ENCODE assay signal across 34 mouse cellular contexts in the genomic region with DNA sequence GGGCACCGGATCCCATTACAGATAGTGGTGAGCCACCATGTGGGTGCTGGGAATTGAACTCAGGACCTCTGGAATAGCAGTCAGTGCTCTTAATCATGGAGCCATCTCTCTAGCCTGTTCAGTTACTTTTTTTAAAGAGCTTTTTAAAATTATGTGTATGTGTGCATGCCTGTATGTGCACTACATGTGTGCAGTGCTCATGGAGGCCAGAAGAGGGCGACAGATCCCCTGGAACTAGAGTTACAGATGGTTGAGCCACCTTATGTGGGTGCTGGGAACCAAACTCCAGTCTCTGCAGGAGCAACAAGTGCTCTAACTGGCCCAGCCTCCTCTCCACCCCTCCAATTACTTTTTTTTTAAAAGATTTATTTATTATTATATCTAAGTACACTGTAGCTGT. TPM values are rescaled to one million over a fixed set of nuclear protein-coding genes. Genes with fewer than 3 reads are reported as not detected.
A peak's percentile ranks its signal among the peaks of the same experiment; 100 is the strongest.
DNase-seq lines count a peak whose midpoint lies in the region; ATAC-seq and TF ChIP-seq lines count a peak whose summit lies in the region.
"Had no signal": no experiment of that assay in that cellular context is flagged by ENCODE, and none has a peak within 500 bp of the region (broad histone marks: within the 10 kb centered on the region; RNA-seq: fewer than 3 reads in every experiment).

No protein-coding gene starts in this region.

- H3K9ac ChIP-seq in hindbrain, postnatal 0 days (replicated peaks; ENCODE audit: low read length) = no peak overlapping the region
- H3K9ac ChIP-seq in hindbrain, embryonic 11.5 days (ENCODE audit: low read depth, low read length) = no peak overlapping the region
- no peak overlapping the region for H3K9ac ChIP-seq in liver, postnatal 0 days (replicated peaks)
- no peak overlapping the region for H3K9ac ChIP-seq in liver, embryonic 12.5 days
- no peak overlapping the region for H3K9ac ChIP-seq in MEL (ENCODE audit: control insufficient read depth, low read depth, low read length, poor library complexity, severe bottlenecking)
- H3K9ac ChIP-seq in stomach, postnatal 0 days (ENCODE audit: low read length) = no peak overlapping the region
- H3K9ac ChIP-seq: embryonic facial prominence, embryonic 13.5 days; heart, embryonic 13.5 days; intestine, embryonic 15.5 days; limb, embryonic 15.5 days; midbrain, embryonic 12.5 days; stomach, embryonic 15.5 days had no signal

- H3K4me1 ChIP-seq in hindbrain, postnatal 0 days (ENCODE audit: insufficient read depth, low read length) = no peaks in the 10 kb centered on the region
- H3K4me1 ChIP-seq in hindbrain, embryonic 11.5 days (replicated peaks; ENCODE audit: control insufficient read depth, insufficient read depth, low read length) = no peaks in the 10 kb centered on the region
- H3K4me1 ChIP-seq in liver, postnatal 0 days (ENCODE audit: insufficient read depth) = no peaks in the 10 kb centered on the region
- H3K4me1 ChIP-seq in liver, embryonic 12.5 days = no peaks in the 10 kb centered on the region
- no peaks in the 10 kb centered on the region for H3K4me1 ChIP-seq in MEL (ENCODE audit: control insufficient read depth in 1 of 2, insufficient read depth in 2 of 2, low read length in 2 of 2)
- no peaks in the 10 kb centered on the region for H3K4me1 ChIP-seq in stomach, postnatal 0 days (replicated peaks; ENCODE audit: control insufficient read depth, insufficient read depth)
- H3K4me1 ChIP-seq: embryonic facial prominence, embryonic 13.5 days; heart, embryonic 13.5 days; intestine, embryonic 15.5 days; limb, embryonic 15.5 days; midbrain, embryonic 12.5 days; stomach, embryonic 15.5 days had no signal

- H3K9me3 ChIP-seq in hindbrain, postnatal 0 days (ENCODE audit: low read length) = no peaks in the 10 kb centered on the region
- H3K9me3 ChIP-seq in hindbrain, embryonic 11.5 days (ENCODE audit: control insufficient read depth, low read length) = no peaks in the 10 kb centered on the region
- peaks cover 2% of the 10 kb centered on the region for H3K9me3 ChIP-seq in liver, postnatal 0 days (ENCODE audit: low read length)
- H3K9me3 ChIP-seq in liver, embryonic 12.5 days (replicated peaks) = peaks cover 3% of the 10 kb centered on the region
- H3K9me3 ChIP-seq in MEL (replicated peaks; ENCODE audit: insufficient read depth, low read length) = no peaks in the 10 kb centered on the region
- no peaks in the 10 kb centered on the region for H3K9me3 ChIP-seq in stomach, postnatal 0 days (ENCODE audit: control insufficient read depth, low read length)
- H3K9me3 ChIP-seq: intestine, embryonic 15.5 days; limb, embryonic 10.5 days; limb, embryonic 15.5 days; midbrain, embryonic 12.5 days; stomach, embryonic 15.5 days had no signal

- DNase-seq in hindbrain, postnatal 0 days (ENCODE audit: low spot score) = no peak
- no peak for DNase-seq in hindbrain, embryonic 11.5 days (ENCODE audit: low spot score)
- DNase-seq in liver, postnatal 0 days = no peak
- no peak for DNase-seq in MEL (ENCODE audit: low read depth, low spot score)
- DNase-seq in stomach, postnatal 0 days (ENCODE audit: low spot score) = no peak
- DNase-seq in left cerebral cortex, adult 11 months (ENCODE audit: low spot score) = no peak
- DNase-seq: adrenal gland, postnatal 14 days; cerebellum, adult 11 months; cerebellum, adult 9-10 months; heart, postnatal 10 days; kidney, adult 9 months; kidney, postnatal 14 days; layer of hippocampus, postnatal 36 days; lung, postnatal 4 days; right cerebral cortex, postnatal 25 days; thymus, postnatal 4 days had no signal

- no peak overlapping the region for H3K27ac ChIP-seq in hindbrain, postnatal 0 days
- H3K27ac ChIP-seq in hindbrain, embryonic 11.5 days (ENCODE audit: low read depth, low read length) = no peak overlapping the region
- no peak overlapping the region for H3K27ac ChIP-seq in liver, postnatal 0 days (ENCODE audit: low read depth)
- no peak overlapping the region for H3K27ac ChIP-seq in liver, embryonic 12.5 days
- H3K27ac ChIP-seq in MEL (ENCODE audit: control insufficient read depth, low read depth, low read length) = no peak overlapping the region
- H3K27ac ChIP-seq in stomach, postnatal 0 days (replicated peaks) = no peak overlapping the region
- H3K27ac ChIP-seq: embryonic facial prominence, embryonic 13.5 days; heart, embryonic 13.5 days; hindbrain, embryonic 10.5 days; intestine, embryonic 15.5 days; limb, embryonic 10.5 days; limb, embryonic 15.5 days; midbrain, embryonic 12.5 days; stomach, embryonic 15.5 days had no signal

- WGBS in hindbrain, postnatal 0 days = 55% methylated on average over 2 of the region's 2 CpGs
- 66% methylated on average over 2 of the region's 2 CpGs for WGBS in hindbrain, embryonic 11.5 days
- WGBS in liver, postnatal 0 days (ENCODE audit: insufficient replicate concordance) = 51% methylated on average over 2 of the region's 2 CpGs
- WGBS in liver, embryonic 12.5 days (ENCODE audit: insufficient replicate concordance) = 61% methylated on average over 2 of the region's 2 CpGs
- WGBS in stomach, postnatal 0 days = 67% methylated on average over 2 of the region's 2 CpGs

- TF ChIP-seq RAD21 in MEL (IDR thresholded peaks at IDR 0.05; ENCODE audit: low read depth, low read length) = no peak

- no peaks in the 10 kb centered on the region for H3K79me2 ChIP-seq in MEL (ENCODE audit: control insufficient read depth, insufficient read depth, low read length, poor library complexity)

- no peak overlapping the region for H3K4me2 ChIP-seq in hindbrain, postnatal 0 days (ENCODE audit: low read depth, low read length)
- no peak overlapping the region for H3K4me2 ChIP-seq in hindbrain, embryonic 11.5 days (replicated peaks; ENCODE audit: low read depth, low read length)
- H3K4me2 ChIP-seq in liver, postnatal 0 days (ENCODE audit: low read depth, low read length) = no peak overlapping the region
- H3K4me2 ChIP-seq in liver, embryonic 12.5 days = no peak overlapping the region
- no peak overlapping the region for H3K4me2 ChIP-seq in stomach, postnatal 0 days (replicated peaks; ENCODE audit: low read depth)
- H3K4me2 ChIP-seq: embryonic facial prominence, embryonic 13.5 days; heart, embryonic 13.5 days; intestine, embryonic 15.5 days; limb, embryonic 15.5 days; midbrain, embryonic 12.5 days; stomach, embryonic 15.5 days had no signal

- H3K4me3 ChIP-seq in hindbrain, postnatal 0 days (ENCODE audit: low read length) = no peak overlapping the region
- no peak overlapping the region for H3K4me3 ChIP-seq in hindbrain, embryonic 11.5 days (ENCODE audit: low read depth, low read length)
- H3K4me3 ChIP-seq in liver, postnatal 0 days (ENCODE audit: low read depth, low read length) = no peak overlapping the region
- H3K4me3 ChIP-seq in liver, embryonic 12.5 days = no peak overlapping the region
- no peak overlapping the region for H3K4me3 ChIP-seq in MEL (ENCODE audit: control insufficient read depth in 1 of 2, insufficient read depth in 1 of 2, low read depth in 2 of 2, low read length in 2 of 2)
- H3K4me3 ChIP-seq in stomach, postnatal 0 days (ENCODE audit: low read depth, low read length) = no peak overlapping the region
- H3K4me3 ChIP-seq: embryonic facial prominence, embryonic 13.5 days; erythroblast, embryonic 14.5 days; heart, embryonic 13.5 days; hindbrain, embryonic 10.5 days; intestine, embryonic 15.5 days; limb, embryonic 10.5 days; limb, embryonic 15.5 days; megakaryocyte, embryonic 14.5 days; midbrain, embryonic 12.5 days; stomach, embryonic 15.5 days had no signal

- no peaks in the 10 kb centered on the region for H3K36me3 ChIP-seq in hindbrain, postnatal 0 days (ENCODE audit: insufficient read depth, low read length)
- H3K36me3 ChIP-seq in hindbrain, embryonic 11.5 days (ENCODE audit: control insufficient read depth, insufficient read depth, low read length) = no peaks in the 10 kb centered on the region
- no peaks in the 10 kb centered on the region for H3K36me3 ChIP-seq in liver, postnatal 0 days (replicated peaks; ENCODE audit: insufficient read depth, low read length)
- no peaks in the 10 kb centered on the region for H3K36me3 ChIP-seq in liver, embryonic 12.5 days
- H3K36me3 ChIP-seq in MEL (ENCODE audit: control insufficient read depth in 1 of 2, insufficient read depth in 2 of 2, low read length in 2 of 2) = no peaks in the 10 kb centered on the region
- no peaks in the 10 kb centered on the region for H3K36me3 ChIP-seq in stomach, postnatal 0 days (ENCODE audit: control insufficient read depth, insufficient read depth, low read length)
- H3K36me3 ChIP-seq: embryonic facial prominence, embryonic 13.5 days; heart, embryonic 13.5 days; hindbrain, embryonic 10.5 days; intestine, embryonic 15.5 days; limb, embryonic 10.5 days; limb, embryonic 15.5 days; midbrain, embryonic 12.5 days; stomach, embryonic 15.5 days had no signal

- H3K27me3 ChIP-seq in hindbrain, postnatal 0 days (ENCODE audit: insufficient read depth, low read length) = no peaks in the 10 kb centered on the region
- no peaks in the 10 kb centered on the region for H3K27me3 ChIP-seq in hindbrain, embryonic 11.5 days (ENCODE audit: control insufficient read depth, insufficient read depth, low read length)
- H3K27me3 ChIP-seq in liver, postnatal 0 days (ENCODE audit: insufficient read depth, low read length) = no peaks in the 10 kb centered on the region
- no peaks in the 10 kb centered on the region for H3K27me3 ChIP-seq in liver, embryonic 12.5 days (replicated peaks)
- H3K27me3 ChIP-seq in MEL (ENCODE audit: control insufficient read depth in 1 of 2, insufficient read depth in 2 of 2, low read length in 2 of 2) = no peaks in the 10 kb centered on the region
- H3K27me3 ChIP-seq in stomach, postnatal 0 days (ENCODE audit: control insufficient read depth, insufficient read depth, low read length) = no peaks in the 10 kb centered on the region
- H3K27me3 ChIP-seq: embryonic facial prominence, embryonic 13.5 days; heart, embryonic 13.5 days; intestine, embryonic 15.5 days; limb, embryonic 15.5 days; midbrain, embryonic 12.5 days; stomach, embryonic 15.5 days had no signal

- peak; percentile 19 for TF ChIP-seq CTCF in hindbrain, postnatal 0 days (IDR thresholded peaks at IDR 0.05; ENCODE audit: low read depth)
- TF ChIP-seq CTCF in liver, postnatal 0 days (IDR thresholded peaks at IDR 0.05; ENCODE audit: low read depth) = peak; percentile 20; the same call in 1 of the 2 replicates
- TF ChIP-seq CTCF in MEL (IDR thresholded peaks at IDR 0.05 in 2 of 3, conservative IDR thresholded peaks at IDR 0.05 in 1 of 3; ENCODE audit: control insufficient read depth in 1 of 3, insufficient read depth in 1 of 3, low read depth in 2 of 3, low read length in 3 of 3, poor library complexity in 1 of 3, severe bottlenecking in 1 of 3) = peak; percentile 22 to 27 (median 27); a peak in 5 of 6 replicates
- TF ChIP-seq CTCF in stomach, postnatal 0 days (IDR thresholded peaks at IDR 0.05; ENCODE audit: low read depth) = peak; percentile 9; the same call in 1 of the 2 replicates

- TF ChIP-seq EP300 in liver, postnatal 0 days (IDR thresholded peaks at IDR 0.05; ENCODE audit: low read depth) = no peak
- no peak for TF ChIP-seq EP300 in MEL (IDR thresholded peaks at IDR 0.05; ENCODE audit: low read depth in 1 of 2, low read length in 2 of 2)
- no peak for TF ChIP-seq EP300 in stomach, postnatal 0 days (optimal IDR thresholded peaks at IDR 0.05)

- no peak for ATAC-seq in hindbrain, postnatal 0 days
- no peak for ATAC-seq in hindbrain, embryonic 11.5 days (ENCODE audit: low FRiP score)
- ATAC-seq in liver, postnatal 0 days = no peak
- no peak for ATAC-seq in liver, embryonic 12.5 days
- no peak for ATAC-seq in stomach, postnatal 0 days (ENCODE audit: low FRiP score, low TSS enrichment)
- ATAC-seq: forebrain, embryonic 16.5 days; hindbrain, embryonic 16.5 days; intestine, embryonic 15.5 days had no signal

- TF ChIP-seq POLR2A in MEL (IDR thresholded peaks at IDR 0.05; ENCODE audit: control insufficient read depth in 1 of 2, insufficient read depth in 1 of 2, low read depth in 1 of 2, low read length in 2 of 2, poor library complexity in 1 of 2) = no peak

RNA-seq across cellular contexts. Expression of a gene that starts 8.5 kb away (rescaled TPM):
- total RNA-seq in hindbrain, postnatal 0 days (2014; rRNA removed) = 0.29 and 4.2 TPM in 2 replicates
- polyA plus RNA-seq in hindbrain, postnatal 0 days (2015; fragmentation: Nextera tagmentation; extraction: Ambion mirVana) = 2.9 and 3.5 TPM in 2 replicates
- polyA plus RNA-seq in hindbrain, embryonic 11.5 days (2014; fragmentation: Nextera tagmentation; extraction: Ambion mirVana) = 0.61 and 0.85 TPM in 2 replicates
- polyA plus RNA-seq in liver, postnatal 0 days (2015; fragmentation: Nextera tagmentation; extraction: Ambion mirVana) = not detected in 2 replicates
- polyA plus RNA-seq in liver, embryonic 12.5 days (2016; fragmentation: Nextera tagmentation; extraction: Ambion mirVana) = 0.24 and 0.26 TPM in 2 replicates
- 1.4 and 1.5 TPM in 2 replicates for total RNA-seq in MEL (2012; rRNA removed)
- 100 to 1,000 TPM in 1 of 2 experiments, 1 to 10 TPM in 1; 2.5 to 149 TPM for polyA plus RNA-seq in MEL (2012; ENCODE audit: insufficient read depth in 1 of 2, insufficient read length in 2 of 2, low read depth in 1 of 2, low replicate concordance in 2 of 2, missing spikeins in 1 of 2)
- polyA plus RNA-seq in stomach, postnatal 0 days (2015; fragmentation: Nextera tagmentation; extraction: Ambion mirVana) = 0.24 and 0.25 TPM in 2 replicates
- total RNA-seq: adrenal gland, postnatal 14 days; gastrocnemius, adult 8-10 months; monocyte, adult 5-6 weeks had no signal
- polyA plus RNA-seq: erythroblast, embryonic 14.5 days had no signal

RNA-seq across cellular contexts. Expression of a gene that starts 33.2 kb away (rescaled TPM):
- 21.5 and 38.1 TPM in 2 replicates for total RNA-seq in hindbrain, postnatal 0 days (2014; rRNA removed)
- polyA plus RNA-seq in hindbrain, postnatal 0 days (2015; fragmentation: Nextera tagmentation; extraction: Ambion mirVana) = 54.2 and 57.7 TPM in 2 replicates
- polyA plus RNA-seq in hindbrain, embryonic 11.5 days (2014; fragmentation: Nextera tagmentation; extraction: Ambion mirVana) = 86.2 and 87.3 TPM in 2 replicates
- polyA plus RNA-seq in liver, postnatal 0 days (2015; fragmentation: Nextera tagmentation; extraction: Ambion mirVana) = 20.9 and 21.7 TPM in 2 replicates
- polyA plus RNA-seq in liver, embryonic 12.5 days (2016; fragmentation: Nextera tagmentation; extraction: Ambion mirVana) = 39.3 and 40.2 TPM in 2 replicates
- 63.4 and 69.9 TPM in 2 replicates for total RNA-seq in MEL (2012; rRNA removed)
- polyA plus RNA-seq in MEL (2012; ENCODE audit: insufficient read depth in 1 of 2, insufficient read length in 2 of 2, low read depth in 1 of 2, low replicate concordance in 2 of 2, missing spikeins in 1 of 2) = 10 to 100 TPM in 1 of 2 experiments, not detected in 1; 89.0 TPM
- polyA plus RNA-seq in stomach, postnatal 0 days (2015; fragmentation: Nextera tagmentation; extraction: Ambion mirVana) = 28.9 and 31.8 TPM in 2 replicates

RNA-seq across cellular contexts. Expression of a gene that starts 39.9 kb away (rescaled TPM):
- 28.5 and 34.5 TPM in 2 replicates for total RNA-seq in hindbrain, postnatal 0 days (2014; rRNA removed)
- polyA plus RNA-seq in hindbrain, postnatal 0 days (2015; fragmentation: Nextera tagmentation; extraction: Ambion mirVana) = 14.2 and 15.7 TPM in 2 replicates
- 13.0 and 14.5 TPM in 2 replicates for polyA plus RNA-seq in hindbrain, embryonic 11.5 days (2014; fragmentation: Nextera tagmentation; extraction: Ambion mirVana)
- polyA plus RNA-seq in liver, postnatal 0 days (2015; fragmentation: Nextera tagmentation; extraction: Ambion mirVana) = 4.2 and 4.8 TPM in 2 replicates
- 13.6 and 13.9 TPM in 2 replicates for polyA plus RNA-seq in liver, embryonic 12.5 days (2016; fragmentation: Nextera tagmentation; extraction: Ambion mirVana)
- total RNA-seq in MEL (2012; rRNA removed) = 13.6 and 14.4 TPM in 2 replicates
- 10 to 100 TPM; 25.6 to 63.5 TPM for polyA plus RNA-seq in MEL (2012; ENCODE audit: insufficient read depth in 1 of 2, insufficient read length in 2 of 2, low read depth in 1 of 2, low replicate concordance in 2 of 2, missing spikeins in 1 of 2)
- polyA plus RNA-seq in stomach, postnatal 0 days (2015; fragmentation: Nextera tagmentation; extraction: Ambion mirVana) = 5.7 and 6.1 TPM in 2 replicates

RNA-seq across cellular contexts. Expression of a gene that starts 56.5 kb away (rescaled TPM):
- total RNA-seq in hindbrain, postnatal 0 days (2014; rRNA removed) = 0.58 and 1.5 TPM in 2 replicates
- polyA plus RNA-seq in hindbrain, postnatal 0 days (2015; fragmentation: Nextera tagmentation; extraction: Ambion mirVana) = 3.9 and 4.3 TPM in 2 replicates
- polyA plus RNA-seq in hindbrain, embryonic 11.5 days (2014; fragmentation: Nextera tagmentation; extraction: Ambion mirVana) = 2.0 and 2.5 TPM in 2 replicates
- polyA plus RNA-seq in liver, postnatal 0 days (2015; fragmentation: Nextera tagmentation; extraction: Ambion mirVana) = not detected in 2 replicates
- 0.08 and 0.14 TPM in 2 replicates for polyA plus RNA-seq in liver, embryonic 12.5 days (2016; fragmentation: Nextera tagmentation; extraction: Ambion mirVana)
- total RNA-seq in MEL (2012; rRNA removed) = not detected in 2 replicates
- not detected for polyA plus RNA-seq in MEL (2012; ENCODE audit: insufficient read depth in 1 of 2, insufficient read length in 2 of 2, low read depth in 1 of 2, low replicate concordance in 2 of 2, missing spikeins in 1 of 2)
- polyA plus RNA-seq in stomach, postnatal 0 days (2015; fragmentation: Nextera tagmentation; extraction: Ambion mirVana) = 0.04 and 0.13 TPM in 2 replicates
- total RNA-seq: adrenal gland, postnatal 14 days; gastrocnemius, adult 8-10 months; gastrocnemius, postnatal 4 days; heart, adult 8-10 months; heart, postnatal 10 days; monocyte, adult 5-6 weeks had no signal
- polyA plus RNA-seq: erythroblast, embryonic 14.5 days; liver, embryonic 16.5 days had no signal
